Mouse (Mus musculus) lung, embryonic 16.5 days (tissue): ENCODE results near the gene B3galt5. TPM values are rescaled to one million over a fixed set of nuclear protein-coding genes. Genes with fewer than 3 reads are reported as not detected.
A peak's percentile ranks its signal among the peaks of the same experiment; 100 is the strongest.

Experiments
- ATAC-seq: fragments of 200-750 bp; cut with Nextera tagmentation; 2 replicates; pipeline ENCODE4 v1.8.0; 2017; ENCODE audit warnings: low read depth, mild to moderate bottlenecking, moderate library complexity
- H3K27ac ChIP-seq: fragments of 300-500 bp; sonication (generic); 2 replicates; pipeline ENCODE4 v1.5.1; 2014; ENCODE audit warnings: mild to moderate bottlenecking, control low read depth, low read length
- H3K27me3 ChIP-seq: fragments of 300-500 bp; sonication (generic); 2 replicates; pipeline ENCODE4 v1.6.1; 2014; ENCODE audit warnings: low read depth, low read length, mixed read lengths; ENCODE audit not compliant: control insufficient read depth, insufficient read depth
- H3K36me3 ChIP-seq: fragments of 300-500 bp; sonication (generic); 2 replicates; pipeline ENCODE4 v1.6.1; 2014; ENCODE audit warnings: low read length; ENCODE audit not compliant: control insufficient read depth, insufficient read depth
- H3K4me1 ChIP-seq: fragments of 300-500 bp; sonication (generic); replicated peaks from 2 replicates; pipeline ENCODE4 v1.6.1; 2014; ENCODE audit warnings: low read length, mixed read lengths; ENCODE audit not compliant: control insufficient read depth, insufficient read depth
- H3K4me2 ChIP-seq: fragments of 300-500 bp; sonication (generic); 2 replicates; pipeline ENCODE4 v1.6.1; 2014; ENCODE audit warnings: low read depth, low read length, control low read depth
- H3K4me3 ChIP-seq: fragments of 300-500 bp; sonication (generic); 2 replicates; pipeline ENCODE4 v1.5.1; 2014; ENCODE audit warnings: mild to moderate bottlenecking, low read length, control low read depth
- H3K9ac ChIP-seq: fragments of 300-500 bp; sonication (generic); 2 replicates; pipeline ENCODE4 v1.6.1; 2014; ENCODE audit warnings: low read length, control low read depth
- H3K9me3 ChIP-seq: fragments of 300-500 bp; sonication (generic); 2 replicates; pipeline ENCODE4 v1.6.1; 2016; ENCODE audit warnings: low read length; ENCODE audit not compliant: control insufficient read depth
- WGBS: fragments of 180-500 bp; shearing (Covaris S2); extraction: QIAGEN DNeasy Blood & Tissue Kit; methylation state at CpG from one replicate; pipeline ENCODE4 v1.1.7; 2014; 5-methylcytosine and 5-hydroxymethylcytosine counted together
- polyA plus RNA-seq: library from polyadenylated mRNA; unstranded; fragments of >200 nt; fragmentation: Nextera tagmentation; extraction: Ambion mirVana; gene quantifications from 2 replicates; pipeline ENCODE4 v1.2.1, GENCODE M21; 2015

B3galt5 gene
- 2.5 TPM in 2 replicates for polyA plus RNA-seq

GRCm38 (mm10) chr16:96235366-96235970 is at the start of gene B3galt5:
B3galt5 (plus strand) TSS chr16:96235801.
- ATAC-seq = no peak
- Histone ChIP-seq H3K36me3 (no peaks in the 10 kb centered on the region), H3K27me3 (no peaks in the 10 kb centered on the region), H3K9me3 (no peaks in the 10 kb centered on the region), H3K4me3 (peak within 1 kb of the TSS; percentile 23), H3K27ac (peak within 1 kb of the TSS; percentile 39), H3K9ac (peak within 1 kb of the TSS; percentile 35), H3K4me2 (peak within 1 kb of the TSS; percentile 45), H3K4me1 (no peaks in the 10 kb centered on the region)
- 62% methylated on average over 17 of the region's 17 CpGs for WGBS

DNA sequence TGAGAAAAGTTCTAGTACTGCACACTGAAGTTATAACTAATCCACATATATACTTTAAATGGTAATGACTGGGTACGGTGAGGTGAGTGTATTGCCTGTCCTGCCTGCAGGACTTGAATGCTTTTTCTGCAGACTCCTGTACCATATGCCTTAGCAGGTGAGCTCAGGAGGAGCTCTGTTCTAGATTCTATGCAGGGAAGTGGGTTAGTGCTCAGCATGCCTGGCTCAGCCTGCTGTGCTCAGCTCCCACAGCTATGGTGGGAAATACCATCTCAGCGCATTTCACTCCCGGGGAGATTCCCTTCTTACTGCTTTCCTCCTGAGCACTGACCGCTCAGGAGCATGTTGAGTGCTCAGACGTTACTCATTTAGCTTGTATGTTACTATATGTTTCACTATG is 48.0 kb upstream of the B3galt5 start:
- Histone ChIP-seq H3K4me1 (0 out of 2 replicates have a peak, but pooled peaks cover 2% of the 10 kb centered on the region), H3K27me3 (no peaks in the 10 kb centered on the region), H3K4me2 (no peak overlapping the region), H3K36me3 (no peaks in the 10 kb centered on the region), H3K9ac (no peak overlapping the region), H3K9me3 (no peaks in the 10 kb centered on the region), H3K4me3 (no peak overlapping the region), H3K27ac (no peak overlapping the region)
- WGBS = 85% methylated on average over 5 of the region's 5 CpGs
- no peak for ATAC-seq

DNA sequence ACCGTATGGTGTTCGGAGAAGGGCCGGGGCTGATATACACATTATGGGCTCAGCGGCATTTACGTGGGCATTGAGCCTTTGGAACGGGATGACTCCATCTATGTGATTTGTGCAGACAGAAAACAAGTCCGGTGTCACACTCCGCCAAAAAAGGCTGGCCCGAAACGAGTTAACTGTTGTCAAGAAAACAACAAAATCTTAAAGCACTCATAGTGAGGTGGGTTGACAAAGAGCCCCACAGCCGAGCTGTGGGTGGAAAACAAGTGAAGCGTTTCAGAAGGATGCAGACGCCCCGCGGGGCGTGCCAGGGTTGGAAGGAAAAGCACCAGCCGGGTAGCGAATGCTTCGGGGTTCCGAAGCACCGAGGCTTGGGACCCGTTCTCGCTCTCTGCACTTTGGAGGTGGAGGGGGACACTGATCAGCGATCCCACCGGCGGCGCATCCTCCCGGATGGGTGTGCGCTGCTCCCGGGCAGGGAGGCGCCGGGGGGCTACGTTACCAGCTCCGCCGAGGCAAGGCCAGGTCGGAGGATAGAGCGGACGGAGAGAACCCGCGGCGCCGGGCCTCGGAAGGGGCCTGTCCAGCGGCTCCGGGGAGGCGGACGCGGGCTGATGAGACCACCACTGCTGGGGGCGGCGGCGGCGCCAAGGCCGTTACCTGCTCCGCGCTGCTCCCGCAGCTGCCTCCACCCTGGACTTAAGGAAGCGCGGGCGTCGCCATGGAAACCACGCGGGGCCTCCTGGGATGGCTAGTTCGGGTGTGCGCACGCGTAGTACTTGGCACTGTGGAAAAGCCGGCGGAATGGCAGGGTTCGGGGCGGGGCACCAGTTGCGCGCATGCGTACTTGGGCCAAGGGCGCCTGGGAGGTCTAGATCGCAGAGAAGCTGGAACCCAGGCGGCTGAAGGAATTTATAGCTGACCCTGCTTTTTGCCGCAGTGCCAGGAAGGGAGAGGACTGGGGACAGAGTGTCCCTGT is 43.8 kb upstream of the B3galt5 start, which contains the start of gene Lca5l:
Gene Lca5l (minus strand): TSS at position 741 of the 976 bp plus-strand sequence.
- WGBS = under 1% methylated on average over 77 of the region's 77 CpGs

GRCm38 (mm10) chr16:96199913-96200701 is 35.5 kb upstream of the B3galt5 start, which contains the start of gene Sh3bgr:
Sh3bgr (plus strand) TSS chr16:96200450.
- Histone ChIP-seq H3K9ac (peak within 1 kb of the TSS; percentile 51), H3K4me3 (peak within 1 kb of the TSS; percentile 37), H3K27ac (no peak within 1 kb of the TSS), H3K27me3 (no peaks in the 10 kb centered on the region), H3K36me3 (no peaks in the 10 kb centered on the region), H3K4me2 (peak within 1 kb of the TSS; percentile 56), H3K9me3 (no peaks in the 10 kb centered on the region), H3K4me1 (peaks cover 7% of the 10 kb centered on the region)
- 1% methylated on average over 20 of the region's 20 CpGs for WGBS
- ATAC-seq = peak; percentile 95

More for the DNA sequence above, 43.8 kb upstream of the B3galt5 start, which contains the start of gene Lca5l:
- peak within 1 kb of the TSS; percentile 74 for H3K9ac ChIP-seq
- peak within 1 kb of the TSS; percentile 75 for H3K4me2 ChIP-seq
- 0 out of 2 replicates have a peak, but pooled peaks cover 2% of the 10 kb centered on the region for H3K4me1 ChIP-seq
- H3K27ac ChIP-seq = peak within 1 kb of the TSS; percentile 62; the same call in 1 of the 2 replicates
- no peaks in the 10 kb centered on the region for H3K27me3 ChIP-seq
- no peaks in the 10 kb centered on the region for H3K36me3 ChIP-seq
- peak within 1 kb of the TSS; percentile 78 for H3K4me3 ChIP-seq
- no peaks in the 10 kb centered on the region for H3K9me3 ChIP-seq
- ATAC-seq = peak; percentile 99

DNA sequence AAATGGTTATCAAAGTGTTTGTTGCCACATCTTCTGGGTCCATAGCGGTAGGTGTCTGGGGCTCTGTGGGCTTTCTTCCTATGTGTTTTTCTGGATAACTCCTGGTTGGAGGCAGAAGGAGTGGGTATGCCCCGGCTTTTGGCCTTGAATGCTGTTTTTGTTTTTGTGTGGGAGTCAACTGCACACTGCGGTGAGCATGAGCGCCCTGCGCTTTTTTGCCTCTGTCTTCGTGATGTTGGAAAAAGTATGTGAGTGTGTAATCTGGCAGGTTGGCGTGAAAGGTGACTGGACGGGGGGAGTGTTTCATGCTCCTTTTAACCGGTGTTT is 34.9 kb upstream of the B3galt5 start:
- H3K9me3 ChIP-seq = no peaks in the 10 kb centered on the region
- ATAC-seq = no peak
- H3K27me3 ChIP-seq = no peaks in the 10 kb centered on the region
- H3K4me1 ChIP-seq = peaks cover 7% of the 10 kb centered on the region
- H3K27ac ChIP-seq = no peak overlapping the region
- H3K36me3 ChIP-seq = no peaks in the 10 kb centered on the region
- peak overlapping the region; percentile 56 for H3K4me2 ChIP-seq
- H3K9ac ChIP-seq = peak overlapping the region; percentile 51; the same call in 1 of the 2 replicates
- peak overlapping the region; percentile 37 for H3K4me3 ChIP-seq
- 31% methylated on average over 9 of the region's 9 CpGs for WGBS

- no peaks in the 10 kb centered on the region for H3K9me3 ChIP-seq
- no peak overlapping the region for H3K27ac ChIP-seq
- WGBS = 67% methylated on average over 11 of the region's 11 CpGs
- H3K9ac ChIP-seq = no peak overlapping the region
- H3K4me3 ChIP-seq = no peak overlapping the region
- no peaks in the 10 kb centered on the region for H3K27me3 ChIP-seq
- no peak for ATAC-seq
- H3K36me3 ChIP-seq = no peaks in the 10 kb centered on the region
- no peak overlapping the region for H3K4me2 ChIP-seq
- peaks cover 7% of the 10 kb centered on the region for H3K4me1 ChIP-seq
These were observed 33.9 kb upstream of the B3galt5 start for GRCm38 (mm10) chr16:96201485-96202232.

GRCm38 (mm10) chr16:96209789-96210188 is 25.8 kb upstream of the B3galt5 start:
- Histone ChIP-seq H3K4me1 (peaks cover 12% of the 10 kb centered on the region; the same call in 1 of the 2 replicates), H3K27ac (no peak overlapping the region)
- WGBS = 83% methylated on average over 10 of the region's 10 CpGs

GRCm38 (mm10) chr16:96210856-96211255 is 24.7 kb upstream of the B3galt5 start:
- no peak overlapping the region for H3K4me2 ChIP-seq
- no peak overlapping the region for H3K27ac ChIP-seq
- no peaks in the 10 kb centered on the region for H3K9me3 ChIP-seq
- H3K36me3 ChIP-seq = no peaks in the 10 kb centered on the region
- WGBS = 79% methylated on average over 7 of the region's 7 CpGs
- no peak overlapping the region for H3K9ac ChIP-seq
- no peak for ATAC-seq
- no peak overlapping the region for H3K4me3 ChIP-seq
- no peaks in the 10 kb centered on the region for H3K27me3 ChIP-seq
- peaks cover 12% of the 10 kb centered on the region; the same call in 1 of the 2 replicates for H3K4me1 ChIP-seq

More at GRCm38 (mm10) chr16:96209789-96210188, 25.8 kb upstream of the B3galt5 start:
- Histone ChIP-seq H3K27me3 (no peaks in the 10 kb centered on the region), H3K9ac (no peak overlapping the region), H3K4me2 (no peak overlapping the region), H3K9me3 (no peaks in the 10 kb centered on the region), H3K4me3 (no peak overlapping the region), H3K36me3 (no peaks in the 10 kb centered on the region)
- no peak for ATAC-seq
